11 mouse cellular contexts compared by ENCODE assay signal in genomic region chr6:126033693-126034402, GRCm38 (mm10).
A peak's percentile ranks its signal among the peaks of the same experiment; 100 is the strongest.
DNase-seq lines count a peak whose midpoint lies in the region; ATAC-seq and TF ChIP-seq lines count a peak whose summit lies in the region.
"Had no signal": no experiment of that assay in that cellular context is flagged by ENCODE, and none has a peak within 500 bp of the region (broad histone marks: within the 10 kb centered on the region; RNA-seq: fewer than 3 reads in every experiment).

No protein-coding gene starts in this region.

- peak; percentile 40 for ATAC-seq in limb, embryonic 13.5 days (ENCODE audit: low FRiP score, low read depth)
- peak; percentile 58 for ATAC-seq in stomach, postnatal 0 days (ENCODE audit: low FRiP score, low TSS enrichment)
- ATAC-seq: CD4-positive, CD25-positive, alpha-beta regulatory T cell, adult 4 months had no signal

- no peaks in the 10 kb centered on the region for H3K36me3 ChIP-seq in limb, embryonic 13.5 days
- H3K36me3 ChIP-seq in stomach, postnatal 0 days (ENCODE audit: control insufficient read depth, insufficient read depth, low read length) = no peaks in the 10 kb centered on the region

- no peak for TF ChIP-seq CTCF in stomach, postnatal 0 days (IDR thresholded peaks at IDR 0.05; ENCODE audit: low read depth)

- no peak overlapping the region for H3K4me2 ChIP-seq in limb, embryonic 13.5 days (replicated peaks)
- H3K4me2 ChIP-seq in stomach, postnatal 0 days (replicated peaks; ENCODE audit: low read depth) = no peak overlapping the region

- H3K4me3 ChIP-seq in limb, embryonic 13.5 days = no peak overlapping the region
- H3K4me3 ChIP-seq in stomach, postnatal 0 days (ENCODE audit: low read depth, low read length) = no peak overlapping the region

- peak; percentile 82 for DNase-seq in heart, adult 11 months
- no peak for DNase-seq in heart, postnatal 25 days (ENCODE audit: low spot score)
- DNase-seq in lung, adult 18-20 months = peak; percentile 51 to 75
- DNase-seq in lung, postnatal 4 days = no peak
- no peak for DNase-seq in stomach, postnatal 0 days (ENCODE audit: low spot score)
- no peak for DNase-seq in cerebellum, postnatal 36 days
- no peak for DNase-seq in kidney, postnatal 4 days

- WGBS in limb, embryonic 13.5 days = 50% methylated on average over 8 of the region's 8 CpGs
- 46% methylated on average over 8 of the region's 8 CpGs for WGBS in stomach, postnatal 0 days

- H3K9me3 ChIP-seq in limb, embryonic 13.5 days = no peaks in the 10 kb centered on the region
- no peaks in the 10 kb centered on the region for H3K9me3 ChIP-seq in stomach, postnatal 0 days (ENCODE audit: control insufficient read depth, low read length)

- intact Hi-C loops in heart, postnatal 25 days (cut with DNase I) = no loop called here

- H3K9ac ChIP-seq in limb, embryonic 13.5 days = no peak overlapping the region
- no peak overlapping the region for H3K9ac ChIP-seq in stomach, postnatal 0 days (ENCODE audit: low read length)
- H3K9ac ChIP-seq: hindbrain, embryonic 14.5 days had no signal

- no peak for TF ChIP-seq EP300 in stomach, postnatal 0 days (optimal IDR thresholded peaks at IDR 0.05)

- peaks cover 5% of the 10 kb centered on the region; the same call in 1 of the 2 replicates for H3K4me1 ChIP-seq in limb, embryonic 13.5 days
- H3K4me1 ChIP-seq in stomach, postnatal 0 days (replicated peaks; ENCODE audit: control insufficient read depth, insufficient read depth) = no peaks in the 10 kb centered on the region

- no peaks in the 10 kb centered on the region for H3K27me3 ChIP-seq in limb, embryonic 13.5 days
- no peaks in the 10 kb centered on the region for H3K27me3 ChIP-seq in stomach, postnatal 0 days (ENCODE audit: control insufficient read depth, insufficient read depth, low read length)

- H3K27ac ChIP-seq in limb, embryonic 13.5 days = no peak overlapping the region
- H3K27ac ChIP-seq in stomach, postnatal 0 days (replicated peaks) = no peak overlapping the region
- H3K27ac ChIP-seq: macrophage had no signal

Comparison
In these comparisons a context has a peak if more than half of its experiments do, and no peak if none do; other contexts are left out.
1. DNase-seq: peak in heart, adult 11 months (single experiment) and lung, adult 18-20 months (2 of 2); none in heart, postnatal 25 days (single experiment), lung, postnatal 4 days (0 of 2), stomach, postnatal 0 days (single experiment), cerebellum, postnatal 36 days (0 of 2) and kidney, postnatal 4 days (0 of 2).